41 mouse cellular contexts compared by ENCODE assay signal in genomic region chr9:7345513-7345912, GRCm38 (mm10). TPM values are rescaled to one million over a fixed set of nuclear protein-coding genes. Genes with fewer than 3 reads are reported as not detected.
"Had no signal": no experiment of that assay in that cellular context is flagged by ENCODE, and none has a peak within 500 bp of the region (broad histone marks: within the 10 kb centered on the region; RNA-seq: fewer than 3 reads in every experiment).

No protein-coding gene starts in this region.

- H3K4me1 ChIP-seq: heart, embryonic 13.5 days; heart, embryonic 15.5 days; hindbrain, embryonic 10.5 days; hindbrain, embryonic 12.5 days; kidney, embryonic 15.5 days; limb, embryonic 13.5 days; limb, embryonic 15.5 days had no signal

- H3K9ac ChIP-seq: heart, embryonic 13.5 days; heart, embryonic 15.5 days; hindbrain, embryonic 12.5 days; hindbrain, embryonic 14.5 days; kidney, embryonic 15.5 days; limb, embryonic 13.5 days; limb, embryonic 15.5 days had no signal

- H3K27ac ChIP-seq: heart, embryonic 13.5 days; heart, embryonic 15.5 days; hindbrain, embryonic 10.5 days; hindbrain, embryonic 12.5 days; hindbrain, embryonic 14.5 days; kidney, embryonic 15.5 days; kidney, postnatal 0 days; limb, embryonic 13.5 days; limb, embryonic 15.5 days had no signal

- H3K36me3 ChIP-seq: heart, embryonic 13.5 days; heart, embryonic 15.5 days; hindbrain, embryonic 10.5 days; hindbrain, embryonic 12.5 days; kidney, embryonic 15.5 days; limb, embryonic 13.5 days; limb, embryonic 15.5 days had no signal

- H3K4me2 ChIP-seq: heart, embryonic 11.5 days; heart, embryonic 13.5 days; heart, embryonic 15.5 days; hindbrain, embryonic 12.5 days; hindbrain, embryonic 14.5 days; kidney, embryonic 15.5 days; limb, embryonic 13.5 days; limb, embryonic 15.5 days; liver, embryonic 11.5 days had no signal

- H3K4me3 ChIP-seq: heart, embryonic 13.5 days; heart, embryonic 15.5 days; hindbrain, embryonic 10.5 days; hindbrain, embryonic 12.5 days; kidney, embryonic 15.5 days; limb, embryonic 13.5 days; limb, embryonic 15.5 days had no signal

- DNase-seq: gastrocnemius, postnatal 14 days; gastrocnemius, postnatal 36 days; heart, adult 18-20 months; heart, postnatal 14 days; heart, postnatal 4 days; kidney, adult 11 months; kidney, adult 2 months; kidney, adult 9 months; kidney, postnatal 14 days; kidney, postnatal 36 days; layer of hippocampus, adult 9-11 months; layer of hippocampus, postnatal 36 days; left cerebral cortex, postnatal 4 days had no signal

- H3K27me3 ChIP-seq: heart, embryonic 15.5 days; hindbrain, embryonic 12.5 days; kidney, embryonic 15.5 days; limb, embryonic 13.5 days; limb, embryonic 15.5 days had no signal

- ATAC-seq: hindbrain, embryonic 16.5 days; inflammation-experienced regulatory T-cells, adult 6 months; intestine, embryonic 16.5 days had no signal

- H3K9me3 ChIP-seq: heart, embryonic 13.5 days; heart, embryonic 15.5 days; hindbrain, embryonic 10.5 days; hindbrain, embryonic 12.5 days; kidney, embryonic 15.5 days; limb, embryonic 13.5 days; limb, embryonic 15.5 days had no signal

RNA-seq across cellular contexts. Expression of gene Mmp12, which starts 1.3 kb away (rescaled TPM):
- total RNA-seq: gastrocnemius, adult 18-20 months; gastrocnemius, adult 8-10 months; gastrocnemius, postnatal 14 days; gastrocnemius, postnatal 36 days; layer of hippocampus, adult 18-20 months; layer of hippocampus, postnatal 14 days; layer of hippocampus, postnatal 36 days; left cerebral cortex, adult 18-20 months; left cerebral cortex, postnatal 10 days; left cerebral cortex, postnatal 25 days; left cerebral cortex, postnatal 4 days had no signal
- polyA plus RNA-seq: frontal cortex, adult 2 months; heart, embryonic 11.5 days; hindbrain, embryonic 10.5 days; hindbrain, embryonic 12.5 days; hindbrain, embryonic 14.5 days; kidney, embryonic 15.5 days; kidney, postnatal 0 days; limb, embryonic 11.5 days; limb, embryonic 13.5 days had no signal

RNA-seq across cellular contexts. Expression of gene Mmp1b, which starts 42.3 kb away (rescaled TPM):
- total RNA-seq: gastrocnemius, adult 18-20 months; gastrocnemius, adult 8-10 months; gastrocnemius, postnatal 14 days; gastrocnemius, postnatal 36 days; heart, adult 18-20 months; heart, adult 8-10 months; heart, postnatal 14 days; heart, postnatal 4 days; layer of hippocampus, adult 18-20 months; layer of hippocampus, adult 8-10 months; layer of hippocampus, postnatal 14 days; layer of hippocampus, postnatal 36 days; left cerebral cortex, adult 18-20 months; left cerebral cortex, adult 8-10 months; left cerebral cortex, postnatal 10 days; left cerebral cortex, postnatal 25 days; left cerebral cortex, postnatal 4 days had no signal
- polyA plus RNA-seq: frontal cortex, adult 2 months; heart, embryonic 11.5 days; heart, embryonic 13.5 days; heart, embryonic 15.5 days; heart, postnatal 0 days; hindbrain, embryonic 10.5 days; hindbrain, embryonic 12.5 days; hindbrain, embryonic 14.5 days; hindbrain, embryonic 16.5 days; inflammation-experienced regulatory T-cells, adult 6 months; intestine, embryonic 16.5 days; kidney, adult 2 months; kidney, embryonic 15.5 days; kidney, postnatal 0 days; large intestine, adult 2 months; limb, embryonic 11.5 days; limb, embryonic 13.5 days; limb, embryonic 15.5 days; liver, embryonic 11.5 days had no signal
